Mouse (Mus musculus): ENCODE data around the gene Rpl13a. TPM values are rescaled to one million over a fixed set of nuclear protein-coding genes. Genes with fewer than 3 reads are reported as not detected.

Rpl13a gene
- polyA plus RNA-seq, 2 experiments: 909 to 1,027 TPM

- Histone ChIP-seq H3K27ac (peak overlapping the region; percentile 74), H3K36me3 (replicated peaks; ENCODE audit: control insufficient read depth, insufficient read depth, low read depth) (peaks cover 55% of the 10 kb centered on the region)
Observed at GRCm38 (mm10) chr7:45123186-45123570, 5.4 kb downstream of the Rpl13a start.

GRCm38 (mm10) chr7:45122561-45123185, 5.9 kb downstream of the Rpl13a start:
- peak overlapping the region; percentile 83 for H3K4me2 ChIP-seq (ENCODE audit: low read depth)
- H3K4me3 ChIP-seq (ENCODE audit: insufficient read depth in 1 of 2, low read depth in 2 of 2, low read length in 2 of 2): peak overlapping the region; percentile 86 to 91
- peaks cover 16 to 28% of the 10 kb centered on the region in 2 experiments for H3K4me1 ChIP-seq (replicated peaks; ENCODE audit: control insufficient read depth in 2 of 2, insufficient read depth in 2 of 2, low read length in 1 of 2)
- H3K27me3 ChIP-seq (ENCODE audit: control insufficient read depth, insufficient read depth, low read length): no peaks in the 10 kb centered on the region
- H3K27ac ChIP-seq: no peak overlapping the region
- H3K9me3 ChIP-seq (ENCODE audit: control insufficient read depth, low read length): no peaks in the 10 kb centered on the region
- H3K36me3 ChIP-seq (replicated peaks; ENCODE audit: control insufficient read depth, insufficient read depth, low read depth): peaks cover 55% of the 10 kb centered on the region
- ATAC-seq (ENCODE audit: insufficient read depth) (no peak), DNase-seq (ENCODE audit: low read depth in 3 of 3, low spot score in 3 of 3) (no peak)
- WGBS (ENCODE audit: insufficient replicate concordance): 67% methylated on average over 15 of the region's 15 CpGs
- no peak for TF ChIP-seq EP300 (IDR thresholded peaks at IDR 0.05; ENCODE audit: low read depth)
- no peak for TF ChIP-seq CTCF (IDR thresholded peaks at IDR 0.05; ENCODE audit: low read depth)
- H3K9ac ChIP-seq (replicated peaks): peak overlapping the region; percentile 94

More at GRCm38 (mm10) chr7:45123186-45123570, 5.4 kb downstream of the Rpl13a start:
- H3K4me1 ChIP-seq (replicated peaks; ENCODE audit: control insufficient read depth in 2 of 2, insufficient read depth in 2 of 2, low read length in 1 of 2): peaks cover 16 to 28% of the 10 kb centered on the region in 2 experiments
- peak overlapping the region; percentile 94 for H3K9ac ChIP-seq (replicated peaks)
- peak overlapping the region; percentile 86 to 91 for H3K4me3 ChIP-seq (ENCODE audit: insufficient read depth in 1 of 2, low read depth in 2 of 2, low read length in 2 of 2)
- H3K27me3 ChIP-seq (ENCODE audit: control insufficient read depth, insufficient read depth, low read length): no peaks in the 10 kb centered on the region
- H3K4me2 ChIP-seq (ENCODE audit: low read depth): peak overlapping the region; percentile 83
- TF ChIP-seq CTCF (IDR thresholded peaks at IDR 0.05; ENCODE audit: low read depth) (no peak), EP300 (IDR thresholded peaks at IDR 0.05; ENCODE audit: low read depth) (no peak)
- DNase-seq (ENCODE audit: low read depth in 3 of 3, low spot score in 3 of 3) (no peak), ATAC-seq (ENCODE audit: insufficient read depth) (no peak)
- 7% methylated on average over 12 of the region's 12 CpGs for WGBS (ENCODE audit: insufficient replicate concordance)
- H3K9me3 ChIP-seq (ENCODE audit: control insufficient read depth, low read length): no peaks in the 10 kb centered on the region

DNA sequence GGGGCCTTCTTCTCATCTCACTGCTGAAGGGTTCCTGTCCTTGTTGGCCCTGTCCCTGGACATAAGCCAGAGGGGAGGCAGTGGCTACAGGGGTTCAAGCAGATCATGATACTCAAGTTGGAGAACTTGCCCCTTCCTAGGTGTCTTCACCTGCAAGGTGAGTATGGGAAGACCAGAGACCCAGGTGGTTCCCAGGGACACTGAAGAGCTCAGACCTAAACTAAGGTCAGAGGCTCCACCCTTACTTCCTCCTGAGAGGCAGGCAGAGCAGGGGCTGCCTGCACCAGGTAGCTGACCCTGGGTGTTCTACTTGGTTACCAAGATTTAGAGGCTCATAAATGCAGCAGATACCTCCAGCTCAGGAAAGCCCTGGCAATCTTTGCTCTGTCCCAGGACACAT, 6.6 kb downstream of the Rpl13a start:
- ATAC-seq (ENCODE audit: insufficient read depth): no peak
- peaks cover 16 to 27% of the 10 kb centered on the region in 2 experiments for H3K4me1 ChIP-seq (replicated peaks; ENCODE audit: control insufficient read depth in 2 of 2, insufficient read depth in 2 of 2, low read length in 1 of 2)
- TF ChIP-seq CTCF (IDR thresholded peaks at IDR 0.05; ENCODE audit: low read depth): no peak
- TF ChIP-seq EP300 (IDR thresholded peaks at IDR 0.05; ENCODE audit: low read depth): no peak
- peaks cover 50% of the 10 kb centered on the region for H3K36me3 ChIP-seq (replicated peaks; ENCODE audit: control insufficient read depth, insufficient read depth, low read depth)
- DNase-seq (ENCODE audit: low read depth in 3 of 3, low spot score in 3 of 3): no peak
- no peaks in the 10 kb centered on the region for H3K9me3 ChIP-seq (ENCODE audit: control insufficient read depth, low read length)
- H3K27me3 ChIP-seq (ENCODE audit: control insufficient read depth, insufficient read depth, low read length): no peaks in the 10 kb centered on the region
- H3K4me3 ChIP-seq (ENCODE audit: insufficient read depth in 1 of 2, low read depth in 2 of 2, low read length in 2 of 2): no peak overlapping the region
- peak overlapping the region; percentile 40 for H3K4me2 ChIP-seq (ENCODE audit: low read depth)
- no peak overlapping the region for H3K9ac ChIP-seq (replicated peaks)
- no peak overlapping the region for H3K27ac ChIP-seq

GRCm38 (mm10) chr7:45121404-45121803, 7.2 kb downstream of the Rpl13a start:
- no peak for DNase-seq (ENCODE audit: low read depth in 3 of 3, low spot score in 3 of 3)
- H3K4me3 ChIP-seq (ENCODE audit: insufficient read depth in 1 of 2, low read depth in 2 of 2, low read length in 2 of 2): no peak overlapping the region
- no peak overlapping the region for H3K27ac ChIP-seq
- peak overlapping the region; percentile 40 for H3K4me2 ChIP-seq (ENCODE audit: low read depth)
- WGBS (ENCODE audit: insufficient replicate concordance): 34% methylated on average over 8 of the region's 8 CpGs
- H3K9me3 ChIP-seq (ENCODE audit: control insufficient read depth, low read length): no peaks in the 10 kb centered on the region
- peaks cover 16 to 25% of the 10 kb centered on the region in 2 experiments for H3K4me1 ChIP-seq (replicated peaks; ENCODE audit: control insufficient read depth in 2 of 2, insufficient read depth in 2 of 2, low read length in 1 of 2)
- ATAC-seq (ENCODE audit: insufficient read depth): no peak
- TF ChIP-seq EP300 (IDR thresholded peaks at IDR 0.05; ENCODE audit: low read depth) (no peak), CTCF (IDR thresholded peaks at IDR 0.05; ENCODE audit: low read depth) (no peak)
- no peak overlapping the region for H3K9ac ChIP-seq (replicated peaks)
- H3K27me3 ChIP-seq (ENCODE audit: control insufficient read depth, insufficient read depth, low read length): no peaks in the 10 kb centered on the region
- H3K36me3 ChIP-seq (replicated peaks; ENCODE audit: control insufficient read depth, insufficient read depth, low read depth): peaks cover 44% of the 10 kb centered on the region

- WGBS (ENCODE audit: insufficient replicate concordance): 56% methylated on average over 5 of the region's 5 CpGs
- Histone ChIP-seq H3K27ac (no peak overlapping the region), H3K4me1 (replicated peaks; ENCODE audit: control insufficient read depth in 2 of 2, insufficient read depth in 2 of 2, low read length in 1 of 2) (peaks cover 13 to 16% of the 10 kb centered on the region in 2 experiments), H3K4me2 (ENCODE audit: low read depth) (no peak overlapping the region), H3K9me3 (ENCODE audit: control insufficient read depth, low read length) (no peaks in the 10 kb centered on the region), H3K9ac (replicated peaks) (no peak overlapping the region), H3K36me3 (replicated peaks; ENCODE audit: control insufficient read depth, insufficient read depth, low read depth) (peaks cover 30% of the 10 kb centered on the region), H3K27me3 (ENCODE audit: control insufficient read depth, insufficient read depth, low read length) (no peaks in the 10 kb centered on the region), H3K4me3 (ENCODE audit: insufficient read depth in 1 of 2, low read depth in 2 of 2, low read length in 2 of 2) (no peak overlapping the region)
- DNase-seq (ENCODE audit: low read depth in 3 of 3, low spot score in 3 of 3): no peak
- TF ChIP-seq EP300 (IDR thresholded peaks at IDR 0.05; ENCODE audit: low read depth) (no peak), CTCF (IDR thresholded peaks at IDR 0.05; ENCODE audit: low read depth) (no peak)
- ATAC-seq (ENCODE audit: insufficient read depth): no peak
Observed at GRCm38 (mm10) chr7:45119780-45120709, 8.5 kb downstream of the Rpl13a start.

Data from liver, embryonic 14.5 days (tissue).